Mouse (Mus musculus) lung, embryonic 16.5 days (tissue): ENCODE measurements around the gene Mylk2. TPM values are rescaled to one million over a fixed set of nuclear protein-coding genes. Genes with fewer than 3 reads are reported as not detected.

Experiments
- ATAC-seq: fragments of 200-750 bp; cut with Nextera tagmentation; 2 replicates; pipeline ENCODE4 v1.8.0; 2017; ENCODE audit warnings: low read depth, mild to moderate bottlenecking, moderate library complexity
- H3K27ac ChIP-seq: fragments of 300-500 bp; sonication (generic); 2 replicates; pipeline ENCODE4 v1.5.1; 2014; ENCODE audit warnings: mild to moderate bottlenecking, control low read depth, low read length
- H3K27me3 ChIP-seq: fragments of 300-500 bp; sonication (generic); 2 replicates; pipeline ENCODE4 v1.6.1; 2014; ENCODE audit warnings: low read depth, low read length, mixed read lengths; ENCODE audit not compliant: control insufficient read depth, insufficient read depth
- H3K36me3 ChIP-seq: fragments of 300-500 bp; sonication (generic); 2 replicates; pipeline ENCODE4 v1.6.1; 2014; ENCODE audit warnings: low read length; ENCODE audit not compliant: control insufficient read depth, insufficient read depth
- H3K4me1 ChIP-seq: fragments of 300-500 bp; sonication (generic); replicated peaks from 2 replicates; pipeline ENCODE4 v1.6.1; 2014; ENCODE audit warnings: low read length, mixed read lengths; ENCODE audit not compliant: control insufficient read depth, insufficient read depth
- H3K4me2 ChIP-seq: fragments of 300-500 bp; sonication (generic); 2 replicates; pipeline ENCODE4 v1.6.1; 2014; ENCODE audit warnings: low read depth, low read length, control low read depth
- H3K4me3 ChIP-seq: fragments of 300-500 bp; sonication (generic); 2 replicates; pipeline ENCODE4 v1.5.1; 2014; ENCODE audit warnings: mild to moderate bottlenecking, low read length, control low read depth
- H3K9ac ChIP-seq: fragments of 300-500 bp; sonication (generic); 2 replicates; pipeline ENCODE4 v1.6.1; 2014; ENCODE audit warnings: low read length, control low read depth
- H3K9me3 ChIP-seq: fragments of 300-500 bp; sonication (generic); 2 replicates; pipeline ENCODE4 v1.6.1; 2016; ENCODE audit warnings: low read length; ENCODE audit not compliant: control insufficient read depth
- whole genome bisulfite sequencing: fragments of 180-500 bp; shearing (Covaris S2); extraction: QIAGEN DNeasy Blood & Tissue Kit; methylation state at CpG from one replicate; pipeline ENCODE4 v1.1.7; 2014; 5-methylcytosine and 5-hydroxymethylcytosine counted together
- polyA plus RNA-seq: library from polyadenylated mRNA; unstranded; fragments of >200 nt; fragmentation: Nextera tagmentation; extraction: Ambion mirVana; gene quantifications from 2 replicates; pipeline ENCODE4 v1.2.1, GENCODE M21; 2015

The Mylk2 gene
- polyA plus RNA-seq, 1 experiment from 2014 or later = 0.16 TPM

DNA sequence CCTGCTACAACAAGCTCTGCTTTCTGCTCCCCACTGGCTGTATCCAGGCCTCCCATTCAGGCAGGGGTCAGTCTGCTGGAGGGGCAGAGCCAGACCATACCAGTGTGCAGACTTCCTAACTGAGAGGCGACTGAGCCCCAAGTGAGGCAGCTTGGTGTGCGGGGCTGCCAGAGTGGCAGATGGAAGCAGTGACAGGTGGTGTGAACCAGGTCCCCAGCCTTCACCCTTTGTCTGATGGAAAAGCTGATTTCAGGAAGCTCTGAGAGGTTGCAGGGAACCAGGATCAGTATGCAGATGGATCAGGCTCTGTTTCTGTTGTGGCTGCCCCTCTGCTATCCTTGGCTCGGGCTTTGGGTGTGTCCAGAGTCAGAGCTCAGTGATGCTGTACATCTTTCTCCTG lies 12.5 kb downstream of the Mylk2 start:
- Histone ChIP-seq H3K27ac (no peak overlapping the region), H3K9ac (no peak overlapping the region), H3K4me1 (peaks cover 22% of the 10 kb centered on the region; the same call in 1 of the 2 replicates), H3K4me3 (no peak overlapping the region), H3K9me3 (no peaks in the 10 kb centered on the region), H3K4me2 (no peak overlapping the region), H3K36me3 (no peaks in the 10 kb centered on the region), H3K27me3 (no peaks in the 10 kb centered on the region)
- ATAC-seq = no peak
- 71% methylated on average over 3 of the region's 3 CpGs for WGBS

DNA sequence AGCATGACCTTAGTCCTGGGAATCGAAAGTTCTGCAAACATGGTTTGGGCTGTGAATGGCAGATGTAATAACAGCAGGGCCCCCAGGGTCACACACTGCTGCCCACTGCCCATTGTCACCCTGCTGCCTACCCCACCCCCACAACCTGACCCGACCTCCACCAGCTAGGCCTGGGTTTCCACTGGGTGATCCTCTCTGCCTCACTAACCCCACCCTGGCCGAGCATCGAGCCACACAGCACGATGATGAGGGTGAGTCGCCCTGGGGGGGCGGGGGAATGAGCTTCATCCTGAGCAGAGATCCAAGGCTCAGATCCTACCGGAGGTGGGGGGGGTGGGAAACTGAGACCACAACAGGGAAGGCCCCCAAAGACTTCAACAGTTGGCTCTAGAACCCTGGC lies 13.0 kb downstream of the Mylk2 start:
- Histone ChIP-seq H3K36me3 (no peaks in the 10 kb centered on the region), H3K4me3 (no peak overlapping the region), H3K9ac (no peak overlapping the region), H3K27ac (no peak overlapping the region), H3K4me2 (no peak overlapping the region), H3K4me1 (peaks cover 22% of the 10 kb centered on the region; the same call in 1 of the 2 replicates), H3K9me3 (no peaks in the 10 kb centered on the region), H3K27me3 (no peaks in the 10 kb centered on the region)
- no peak for ATAC-seq
- WGBS = 57% methylated on average over 8 of the region's 8 CpGs

DNA sequence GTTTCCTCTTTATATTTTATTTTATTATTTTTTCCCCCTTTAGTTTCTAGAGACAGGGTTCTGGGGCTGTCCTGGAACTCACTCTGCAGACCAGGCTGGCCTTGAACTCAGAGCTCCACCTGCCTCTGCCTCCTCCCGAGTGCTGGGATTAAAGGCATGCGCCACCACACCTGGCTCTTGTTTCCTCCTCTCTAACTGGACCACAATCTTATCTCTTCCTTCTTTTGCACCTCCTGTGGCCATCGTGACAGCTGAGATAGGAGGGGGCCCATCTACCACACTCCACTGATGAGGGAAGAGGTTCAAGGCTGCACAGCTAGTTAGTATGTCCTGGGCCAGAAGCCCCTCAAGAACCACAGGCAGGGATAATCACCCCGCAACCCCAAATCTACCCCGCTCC lies 13.4 kb downstream of the Mylk2 start:
- WGBS = 71% methylated on average over 5 of the region's 5 CpGs
- no peak for ATAC-seq
- no peaks in the 10 kb centered on the region for H3K36me3 ChIP-seq
- H3K4me1 ChIP-seq = peaks cover 22% of the 10 kb centered on the region; the same call in 1 of the 2 replicates
- H3K9ac ChIP-seq = no peak overlapping the region
- H3K9me3 ChIP-seq = no peaks in the 10 kb centered on the region
- H3K4me2 ChIP-seq = no peak overlapping the region
- H3K27me3 ChIP-seq = no peaks in the 10 kb centered on the region
- no peak overlapping the region for H3K4me3 ChIP-seq
- H3K27ac ChIP-seq = no peak overlapping the region

DNA sequence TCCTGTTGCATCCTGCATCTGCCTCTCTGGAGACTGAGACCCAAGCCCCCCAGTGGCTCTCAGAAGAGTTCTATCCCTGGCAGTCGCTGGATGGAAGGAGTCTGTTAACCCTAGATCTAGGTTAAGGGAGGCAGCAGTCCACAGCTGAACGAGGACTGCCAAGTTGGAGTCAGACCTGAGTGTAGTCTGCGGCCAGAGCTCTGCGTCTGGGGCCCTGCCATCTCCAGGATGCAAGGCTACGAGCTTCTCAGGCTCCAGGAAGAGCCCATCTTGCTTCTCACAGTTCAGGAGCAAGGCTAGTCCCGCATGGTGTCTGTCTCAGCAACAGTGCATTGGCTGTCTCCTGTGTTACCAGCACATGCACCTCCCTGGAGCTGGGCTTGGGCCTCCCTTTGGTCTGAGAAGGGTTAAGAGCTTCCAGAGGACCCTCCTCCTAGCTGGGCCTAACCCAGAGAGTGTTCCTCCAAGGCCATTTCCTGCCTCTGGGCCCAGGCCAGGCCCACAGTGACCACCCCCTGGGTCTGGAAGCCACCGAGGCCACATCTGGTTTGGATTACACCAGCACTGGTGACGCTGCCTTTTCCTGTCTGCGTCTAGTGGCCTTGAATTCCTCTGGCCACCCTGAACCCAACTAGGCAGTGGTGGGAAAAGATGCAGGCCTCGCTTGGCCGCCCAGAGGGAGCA lies 14.2 kb downstream of the Mylk2 start:
- peak overlapping the region; percentile 68 for H3K27ac ChIP-seq
- H3K4me2 ChIP-seq = no peak overlapping the region
- no peaks in the 10 kb centered on the region for H3K9me3 ChIP-seq
- 0 out of 2 replicates have a peak overlapping the region, but pooled peaks have one; percentile 10 for H3K9ac ChIP-seq
- H3K4me1 ChIP-seq = peaks cover 22% of the 10 kb centered on the region; the same call in 1 of the 2 replicates
- H3K36me3 ChIP-seq = no peaks in the 10 kb centered on the region
- 33% methylated on average over 11 of the region's 11 CpGs for WGBS
- H3K4me3 ChIP-seq = no peak overlapping the region
- ATAC-seq = peak; percentile 90
- no peaks in the 10 kb centered on the region for H3K27me3 ChIP-seq

DNA sequence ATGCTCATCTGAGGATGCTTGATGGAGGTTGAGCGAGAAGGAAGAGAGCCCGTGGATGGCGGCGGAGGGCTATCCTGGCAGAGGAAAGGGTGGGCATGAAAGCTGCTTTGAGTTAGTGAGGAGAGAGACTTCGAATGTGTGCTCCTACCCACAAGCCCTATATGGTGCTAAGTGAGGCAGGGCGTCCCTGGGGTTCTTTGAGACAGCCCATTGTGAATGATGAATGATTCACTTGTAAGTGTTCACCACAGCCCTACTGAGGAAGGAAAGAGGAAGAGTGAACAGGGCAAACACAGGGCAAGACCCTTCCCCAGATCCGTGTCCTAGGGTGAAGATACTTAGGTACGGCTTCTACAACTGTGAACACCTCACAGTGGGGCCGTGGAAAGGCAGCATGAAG lies 15.7 kb downstream of the Mylk2 start:
- Histone ChIP-seq H3K9ac (no peak overlapping the region), H3K4me2 (no peak overlapping the region), H3K4me1 (peaks cover 22% of the 10 kb centered on the region; the same call in 1 of the 2 replicates), H3K9me3 (no peaks in the 10 kb centered on the region), H3K27ac (no peak overlapping the region), H3K4me3 (no peak overlapping the region), H3K27me3 (no peaks in the 10 kb centered on the region), H3K36me3 (no peaks in the 10 kb centered on the region)
- ATAC-seq = no peak
- 68% methylated on average over 9 of the region's 9 CpGs for WGBS

DNA sequence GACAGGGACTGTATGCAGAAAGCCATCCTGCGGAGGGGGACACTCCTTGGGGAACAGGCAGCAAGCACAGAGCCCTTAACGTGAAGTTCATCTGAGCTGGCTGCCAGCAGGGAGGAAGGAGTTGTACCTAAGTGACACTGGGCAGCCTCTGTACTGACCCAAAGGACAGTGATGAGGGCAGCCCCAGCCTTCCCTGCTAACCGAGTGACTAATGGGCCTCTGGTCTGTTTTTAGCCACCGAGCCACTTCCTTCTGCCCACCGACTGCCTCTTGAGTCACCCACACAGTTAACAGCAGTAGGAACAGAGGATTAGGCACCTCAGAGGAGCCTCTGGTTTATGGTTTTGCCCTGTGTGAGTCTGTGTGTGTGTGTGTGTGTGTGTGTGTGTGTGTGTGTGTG lies 16.2 kb downstream of the Mylk2 start:
- no peak overlapping the region for H3K4me2 ChIP-seq
- H3K27ac ChIP-seq = no peak overlapping the region
- H3K36me3 ChIP-seq = no peaks in the 10 kb centered on the region
- H3K27me3 ChIP-seq = no peaks in the 10 kb centered on the region
- 51% methylated on average over 5 of the region's 5 CpGs for WGBS
- H3K9me3 ChIP-seq = no peaks in the 10 kb centered on the region
- H3K4me3 ChIP-seq = no peak overlapping the region
- no peak overlapping the region for H3K9ac ChIP-seq
- H3K4me1 ChIP-seq = peaks cover 22% of the 10 kb centered on the region; the same call in 1 of the 2 replicates
- no peak for ATAC-seq

DNA sequence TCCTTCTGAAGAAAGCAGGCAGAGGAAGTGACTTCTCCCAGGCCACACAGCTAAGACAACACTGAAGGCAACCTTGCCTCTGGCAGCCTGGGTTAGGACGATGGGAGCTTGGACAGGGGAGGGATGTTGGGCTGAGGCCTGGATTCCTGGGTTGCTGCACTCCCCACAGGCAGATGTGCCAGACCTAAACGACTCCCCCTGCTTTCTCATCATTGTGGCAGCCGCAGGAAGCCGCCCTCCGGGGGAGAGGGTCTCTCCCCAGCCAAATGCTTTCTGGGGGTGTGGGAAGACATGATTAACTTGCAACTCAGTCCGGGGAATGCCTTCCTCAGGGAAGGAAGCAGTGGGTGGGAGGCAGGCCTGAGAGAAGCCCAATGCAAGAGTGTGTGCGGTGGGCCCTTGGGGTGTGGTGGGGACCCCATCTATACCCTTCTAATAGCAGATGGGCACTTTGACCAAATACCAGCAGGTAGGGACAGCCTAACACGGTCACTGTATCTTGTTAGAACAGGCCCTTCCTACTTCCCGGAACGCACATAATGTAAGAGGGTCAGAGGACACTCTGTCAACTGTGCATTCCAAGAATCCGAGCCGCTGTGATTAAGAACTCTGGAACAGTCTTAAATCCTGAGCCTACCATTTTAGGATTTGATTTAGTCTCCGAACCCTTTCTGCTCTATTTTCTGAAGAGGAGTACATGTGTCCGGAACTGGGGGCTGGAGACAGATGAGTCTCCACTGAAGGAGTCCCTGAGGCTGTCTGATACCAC lies 17.3 kb downstream of the Mylk2 start:
- Histone ChIP-seq H3K27ac (peak overlapping the region; percentile 27; the same call in 1 of the 2 replicates), H3K4me1 (peaks cover 22% of the 10 kb centered on the region; the same call in 1 of the 2 replicates), H3K4me3 (no peak overlapping the region), H3K27me3 (no peaks in the 10 kb centered on the region), H3K4me2 (no peak overlapping the region), H3K9ac (0 out of 2 replicates have a peak overlapping the region, but pooled peaks have one; percentile 12), H3K9me3 (no peaks in the 10 kb centered on the region), H3K36me3 (no peaks in the 10 kb centered on the region)
- no peak for ATAC-seq
- 41% methylated on average over 14 of the region's 14 CpGs for WGBS

DNA sequence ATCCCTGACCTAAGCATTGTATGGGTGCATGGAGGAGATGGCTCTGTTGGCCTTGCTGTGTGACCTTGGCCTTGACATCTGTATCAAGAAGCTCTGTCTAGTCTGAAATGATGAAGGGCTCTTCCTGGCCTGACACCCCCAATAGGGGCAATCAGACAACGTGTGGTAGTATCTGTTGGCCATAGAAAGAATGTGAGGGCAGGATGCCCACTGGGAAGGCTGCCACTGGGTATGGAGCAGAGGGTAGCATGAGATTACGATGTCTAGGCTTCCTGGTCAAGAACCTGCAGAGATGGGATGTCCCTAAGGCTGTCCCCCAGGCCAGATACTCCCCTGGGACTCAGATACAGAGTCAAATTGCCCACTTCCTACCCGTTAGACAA lies 17.8 kb downstream of the Mylk2 start:
- peak overlapping the region; percentile 4; the same call in 1 of the 2 replicates for H3K27ac ChIP-seq
- WGBS = 61% methylated on average over 3 of the region's 3 CpGs

DNA sequence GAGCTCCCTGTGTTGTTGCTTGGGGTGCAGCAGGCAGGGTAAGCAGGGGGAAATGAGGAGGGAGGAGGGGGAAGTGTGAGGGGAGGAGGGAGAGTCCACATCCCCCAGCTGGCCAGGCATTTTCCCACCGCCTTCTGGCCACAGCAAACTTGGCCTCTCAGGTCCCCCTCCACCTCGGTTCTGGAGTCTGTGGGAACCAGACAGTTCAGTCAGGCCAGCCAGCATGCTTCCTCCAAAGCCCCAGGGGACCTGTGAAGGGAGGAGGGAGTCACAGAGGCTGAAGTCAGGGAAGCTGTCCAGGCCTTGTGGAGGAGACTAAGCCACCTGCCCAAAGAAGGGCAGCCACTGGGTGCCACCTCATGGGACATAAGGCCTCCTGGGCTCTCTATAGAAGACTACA lies 19.1 kb downstream of the Mylk2 start:
- Histone ChIP-seq H3K27me3 (no peaks in the 10 kb centered on the region), H3K4me3 (no peak overlapping the region), H3K36me3 (no peaks in the 10 kb centered on the region), H3K4me1 (peaks cover 16% of the 10 kb centered on the region; the same call in 1 of the 2 replicates), H3K9ac (no peak overlapping the region; the same call in 1 of the 2 replicates), H3K9me3 (no peaks in the 10 kb centered on the region), H3K4me2 (no peak overlapping the region), H3K27ac (peak overlapping the region; percentile 15; the same call in 1 of the 2 replicates)
- no peak for ATAC-seq
- 14% methylated on average over 2 of the region's 2 CpGs for WGBS

More for the DNA sequence above, 17.8 kb downstream of the Mylk2 start:
- H3K4me1 ChIP-seq = peaks cover 22% of the 10 kb centered on the region; the same call in 1 of the 2 replicates
- no peaks in the 10 kb centered on the region for H3K27me3 ChIP-seq
- H3K4me3 ChIP-seq = no peak overlapping the region
- no peaks in the 10 kb centered on the region for H3K36me3 ChIP-seq
- no peak overlapping the region for H3K9ac ChIP-seq
- no peaks in the 10 kb centered on the region for H3K9me3 ChIP-seq
- ATAC-seq = no peak
- H3K4me2 ChIP-seq = no peak overlapping the region
